Mouse (Mus musculus) spleen, postnatal 36 days (tissue): ENCODE measurements at regions not wholly inside any gene's neighbourhood (a gene's known extent, or its start where the extent isn't known, plus 50 kb on each side); places are given as distances from the start of the nearest gene placed in this dataset.

Experiments
- DNase-seq, 2 experiments: peaks; one replicate each; pipeline ENCODE4 v3.0.0; 2022; ENCODE audit warnings: low spot score in 2 of 2, mixed read lengths in 1 of 2

GRCm38 (mm10) chr1:73344587-73344986 is 328.9 kb upstream of the Tnp1 start:
- DNase-seq, result no peak

DNA sequence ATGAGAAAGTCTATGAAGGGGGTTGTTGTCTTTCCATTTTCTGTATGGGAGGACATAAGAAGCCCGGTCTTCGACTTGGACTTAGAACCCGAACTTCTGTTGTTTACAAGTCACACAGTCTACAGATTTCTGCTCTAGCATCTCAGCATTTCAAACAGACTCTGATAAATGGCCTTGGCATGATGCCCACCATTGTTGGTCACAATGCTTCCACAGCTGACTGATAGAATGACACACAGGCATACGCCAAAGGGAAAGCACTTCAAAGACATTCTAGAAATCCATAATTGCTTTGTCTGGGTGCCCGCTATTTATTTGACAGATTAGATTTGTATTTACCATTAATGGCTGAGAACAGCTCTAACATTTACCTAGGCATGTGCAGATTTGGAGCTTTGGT is 326.2 kb upstream of the Tnp1 start:
- DNase-seq, result no peak

- DNase-seq, result no peak
These were observed 321.7 kb upstream of the Tnp1 start for GRCm38 (mm10) chr1:73337401-73337800.

- DNase-seq, result no peak
These were observed 293.8 kb upstream of the Tnp1 start for GRCm38 (mm10) chr1:73309556-73309955.

GRCm38 (mm10) chr1:73308420-73308819 is 292.7 kb upstream of the Tnp1 start:
- DNase-seq, result no peak

GRCm38 (mm10) chr1:73307194-73307593 is 291.5 kb upstream of the Tnp1 start:
- DNase-seq, result no peak

DNA sequence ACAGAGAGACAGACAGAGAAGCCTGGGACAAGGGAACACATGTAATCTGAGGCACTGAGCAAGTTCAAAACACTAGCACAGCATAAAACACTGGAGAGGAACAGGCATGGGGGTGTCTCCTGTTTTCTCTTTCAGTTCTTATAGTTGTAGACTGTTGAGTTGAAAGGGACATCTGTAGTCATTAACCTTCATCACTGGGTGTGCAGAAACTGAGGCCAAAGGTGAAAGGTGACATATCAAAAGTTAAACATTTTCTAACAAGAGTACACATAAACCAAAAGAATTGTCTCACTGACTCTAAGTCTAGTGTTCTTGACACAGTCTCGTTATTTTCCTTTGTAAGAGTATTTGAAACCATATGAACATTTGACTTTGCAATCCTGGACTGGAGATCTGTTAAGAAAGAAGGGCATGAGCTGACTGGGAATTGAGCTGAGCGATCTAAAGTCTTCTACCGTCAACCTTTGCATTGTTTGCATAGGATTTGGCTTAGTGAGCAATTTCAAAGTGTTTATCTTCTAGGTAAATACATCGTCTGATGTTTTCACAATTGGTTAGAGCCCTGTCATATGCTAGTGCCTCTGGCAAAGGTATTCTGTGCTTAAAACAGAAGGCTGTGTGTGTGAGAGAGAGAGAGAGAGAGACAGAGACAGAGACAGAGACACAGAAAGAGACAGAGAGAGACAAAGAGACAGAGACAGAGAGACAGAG is 284.4 kb upstream of the Tnp1 start:
- no peak for DNase-seq

DNA sequence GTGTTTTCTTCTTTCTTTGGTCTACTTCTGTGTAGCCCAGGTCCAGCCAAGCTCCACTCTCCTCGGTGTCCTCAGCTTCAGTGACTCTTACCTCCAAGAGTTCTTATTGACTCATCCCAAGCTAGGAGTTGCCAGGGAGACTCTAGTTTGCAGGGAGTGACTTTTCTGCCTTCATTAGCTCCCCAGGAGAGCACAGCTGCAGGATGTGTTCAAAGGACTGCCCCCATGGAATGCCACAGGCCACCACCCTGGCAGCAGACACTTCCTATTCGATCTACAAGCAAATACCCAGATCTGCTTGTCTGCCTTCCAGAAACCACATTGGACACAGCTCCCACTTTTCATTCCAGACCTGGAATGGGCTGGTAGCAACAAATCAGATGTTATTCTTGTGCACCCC is 269.6 kb upstream of the Tnp1 start:
- no peak for DNase-seq

DNA sequence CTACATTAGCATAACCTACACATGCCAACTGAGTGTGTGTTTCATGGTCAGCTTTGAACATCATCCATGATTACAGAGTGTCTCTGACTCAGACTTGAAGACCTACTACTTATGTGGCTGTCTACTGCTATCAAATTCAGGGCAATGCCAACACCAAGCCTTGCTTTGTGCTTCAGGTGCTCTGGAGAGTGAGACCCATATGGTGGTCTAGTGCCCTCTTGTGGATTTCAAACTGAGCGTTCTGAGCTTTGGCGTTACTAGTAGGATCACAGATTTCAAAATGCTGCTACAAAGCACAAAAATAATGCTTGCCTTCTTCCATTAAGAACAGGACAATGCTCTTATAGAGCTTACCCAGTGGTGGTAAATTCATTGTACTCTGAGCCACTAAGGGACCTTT is 258.8 kb upstream of the Tnp1 start:
- DNase-seq, result no peak

GRCm38 (mm10) chr1:73270787-73271391 is 255.2 kb upstream of the Tnp1 start:
- no peak for DNase-seq

- DNase-seq, result no peak
These were observed 253.5 kb upstream of the Tnp1 start for GRCm38 (mm10) chr1:73269051-73269755.

GRCm38 (mm10) chr1:73265009-73265408 is 249.3 kb upstream of the Tnp1 start:
- no peak for DNase-seq

DNA sequence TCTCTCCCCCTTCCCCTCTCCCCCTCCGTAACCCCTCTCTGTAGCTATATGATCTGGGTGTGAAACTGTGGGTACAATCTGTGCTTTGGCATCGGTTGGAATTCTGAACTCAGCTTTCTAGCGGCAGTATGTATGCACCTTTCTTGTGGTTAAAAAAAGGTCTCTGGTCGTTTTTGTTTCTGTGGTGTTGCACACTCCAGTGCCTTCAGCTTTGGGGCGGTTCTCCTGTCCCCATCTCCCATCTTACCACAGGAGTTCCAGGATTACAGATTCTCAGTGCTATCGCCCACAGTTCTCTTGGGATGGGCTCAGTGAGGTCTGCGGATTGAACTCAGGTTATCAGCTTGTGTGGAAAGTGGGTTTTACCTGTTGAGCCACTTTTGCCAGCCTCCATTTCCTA is 248.5 kb upstream of the Tnp1 start:
- DNase-seq, result no peak

- DNase-seq, result no peak
These were observed 243.9 kb upstream of the Tnp1 start for GRCm38 (mm10) chr1:73259525-73260098.

DNA sequence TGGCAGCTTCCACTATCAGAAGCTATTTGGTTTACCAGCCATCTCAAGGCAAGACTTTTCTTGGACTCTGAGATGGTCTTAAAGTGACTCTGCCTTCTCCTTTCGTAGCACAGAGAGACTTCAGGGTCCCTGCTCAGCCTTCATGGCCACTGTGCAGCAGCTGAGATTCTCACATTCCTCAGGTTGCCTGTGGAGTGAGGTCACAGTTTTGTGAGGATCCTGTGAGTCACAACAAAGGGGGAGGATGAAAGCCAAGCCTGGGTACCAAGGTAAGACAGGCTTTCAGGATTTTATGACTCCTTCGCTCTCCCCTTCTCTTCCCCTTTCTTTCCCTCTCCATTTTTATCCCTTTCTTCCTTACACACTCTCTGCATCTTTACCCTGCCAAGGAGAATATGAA is 241.6 kb upstream of the Tnp1 start:
- no peak for DNase-seq

DNA sequence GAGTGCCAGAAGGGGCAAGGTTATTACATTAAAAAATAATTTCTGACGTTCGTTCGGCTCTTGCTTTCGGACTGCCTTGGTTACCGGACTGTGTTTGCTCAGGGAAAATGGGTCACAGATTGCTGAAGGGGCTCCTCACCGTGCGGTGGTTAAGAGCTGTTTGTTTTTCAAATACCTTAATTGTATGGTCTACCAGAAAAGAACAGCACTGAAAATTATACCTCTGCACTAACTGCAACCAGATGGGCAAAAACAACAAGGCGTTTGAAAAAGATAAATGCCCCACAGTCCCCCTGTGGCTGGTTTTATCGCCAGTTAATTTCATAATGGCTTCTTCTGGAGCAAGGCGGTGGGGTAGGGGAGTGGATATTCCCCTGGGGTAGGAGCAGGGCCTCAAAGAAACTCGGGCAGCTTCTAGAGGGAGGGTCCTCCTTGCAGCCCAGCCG is 236.2 kb upstream of the Tnp1 start:
- DNase-seq, result no peak

DNA sequence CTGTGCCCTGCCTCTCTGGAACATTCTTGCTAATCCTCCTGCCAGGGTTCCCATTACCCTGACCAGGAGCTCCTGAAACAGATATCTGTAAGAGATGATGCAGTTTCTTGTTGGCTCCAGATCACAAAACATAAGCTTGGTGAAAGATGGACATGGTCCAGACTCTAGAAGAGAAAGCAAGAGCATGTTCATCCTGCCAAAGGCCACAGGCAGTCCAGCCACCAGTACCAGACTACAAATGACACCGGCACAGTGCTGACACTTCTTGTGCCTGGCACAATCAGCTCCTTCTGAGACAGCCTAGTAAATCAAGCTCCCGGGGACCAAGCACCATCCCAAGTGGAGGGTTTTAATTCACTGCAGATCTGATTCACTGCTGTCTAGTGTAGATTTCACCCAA is 228.3 kb upstream of the Tnp1 start:
- no peak for DNase-seq

- no peak for DNase-seq
These were observed 226.6 kb upstream of the Tnp1 start for GRCm38 (mm10) chr1:73242290-73242689.

DNA sequence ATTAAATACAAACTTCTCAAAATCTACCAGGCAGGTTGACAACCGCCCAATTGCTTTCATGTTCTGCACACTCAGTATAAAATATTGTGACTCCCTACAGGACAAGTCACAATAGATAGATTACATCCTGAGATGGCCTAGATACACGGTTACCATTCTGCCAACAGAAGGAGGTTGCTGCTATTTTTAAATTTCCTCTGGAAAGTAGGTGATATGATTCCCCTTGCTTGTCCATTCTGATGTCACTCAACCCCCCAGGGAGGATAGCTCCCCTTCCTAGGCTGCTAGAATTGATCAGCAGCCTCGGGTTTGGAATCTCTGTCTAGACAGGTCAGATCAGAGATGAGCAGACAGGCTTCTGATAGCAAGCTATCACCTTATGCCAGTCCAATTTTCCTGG is 221.2 kb upstream of the Tnp1 start:
- no peak for DNase-seq

- no peak for DNase-seq
These were observed 217.9 kb upstream of the Tnp1 start for GRCm38 (mm10) chr1:73233636-73234035.

- no peak for DNase-seq
These were observed 217.3 kb upstream of the Tnp1 start for GRCm38 (mm10) chr1:73233041-73233440.

DNA sequence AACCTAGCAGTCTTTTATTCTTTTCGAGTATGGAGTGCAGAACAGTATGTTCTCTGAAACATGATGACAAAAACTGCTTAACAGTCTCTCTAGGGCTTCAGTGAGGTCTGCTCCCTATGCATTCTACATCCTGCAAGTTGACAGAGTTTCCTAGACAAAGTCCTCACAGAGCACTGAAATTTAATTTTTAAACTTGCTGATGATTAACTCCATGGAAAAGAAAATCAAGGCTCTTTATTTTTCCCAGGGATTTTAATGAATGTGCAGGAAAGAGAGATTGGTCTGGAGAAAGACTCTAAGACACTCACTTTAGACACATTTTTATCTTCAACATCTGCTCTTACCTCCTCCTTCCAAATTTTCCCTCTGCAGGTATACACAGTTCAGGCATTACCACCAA is 214.9 kb upstream of the Tnp1 start:
- DNase-seq, result no peak

DNA sequence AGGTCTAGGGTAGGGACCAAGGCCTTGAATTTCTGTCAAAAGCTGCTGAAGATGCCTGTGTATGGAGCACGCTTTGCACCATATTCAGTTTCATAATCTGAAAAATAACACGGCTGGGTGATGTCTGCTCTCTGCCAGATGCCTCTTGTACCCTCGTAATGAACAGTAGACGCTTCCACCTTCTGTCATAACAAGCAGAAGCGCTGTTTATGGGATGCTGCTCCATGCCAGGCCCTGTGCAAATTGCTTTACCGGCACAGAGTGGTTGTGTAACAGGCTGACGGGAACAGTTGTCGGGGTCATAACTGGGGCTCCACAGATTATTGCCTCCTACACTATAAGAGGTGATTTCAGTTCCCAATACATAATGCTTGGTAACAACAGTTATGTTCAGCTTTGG is 211.5 kb upstream of the Tnp1 start:
- no peak for DNase-seq
